Mouse (Mus musculus): ENCODE results near the gene Polr3b. TPM values are rescaled to one million over a fixed set of nuclear protein-coding genes. Genes with fewer than 3 reads are reported as not detected.

The Polr3b gene
- total RNA-seq (2023), result 10 to 100 TPM; 21.3 to 22.5 TPM

GRCm38 (mm10) chr10:84621826-84622790 is at the start of gene Polr3b:
Gene Polr3b (plus strand): TSS chr10:84622292.

GRCm38 (mm10) chr10:84576395-84577070 is 45.6 kb upstream of the Polr3b start, which contains the start of gene Tcp11l2:
Gene Tcp11l2 (plus strand): TSS chr10:84576626.

GRCm38 (mm10) chr10:84755786-84756203 is 133.7 kb downstream of the Polr3b start, which contains the start of gene Rfx4:
Gene Rfx4 (plus strand): TSS chr10:84756062.

Other genes starting within 250 kb of the Polr3b start
- gene Nuak1, start 181.7 kb upstream of the Polr3b start, total RNA-seq (2023), result 1 to 10 TPM in 1 of 2 experiments, under 1 TPM in 1; 0.84 to 2.5 TPM
- gene Ckap4, start 88.2 kb upstream of the Polr3b start, total RNA-seq (2023), result 100 to 1,000 TPM; 239 to 263 TPM
- gene Tcp11l2, start 45.7 kb upstream of the Polr3b start, total RNA-seq (2023), result 100 to 1,000 TPM in 1 of 2 experiments, 10 to 100 TPM in 1; 98.0 to 108 TPM
- under 1 TPM in 1 of 2 experiments, not detected in 1; 0.38 TPM for gene Rfx4, start 133.8 kb downstream of the Polr3b start, total RNA-seq (2023)